Mouse (Mus musculus) spleen, adult 2 months (tissue): ENCODE measurements around the gene Micu1. TPM values are rescaled to one million over a fixed set of nuclear protein-coding genes. Genes with fewer than 3 reads are reported as not detected.

ENCODE experiments used
- DNase-seq, 2 experiments: peaks; one replicate each; pipeline versions ENCODE4 v3.0.0 to v3.0.0-alpha.2; 2012 to 2021; ENCODE audit warnings: low spot score in 2 of 2, low read depth in 1 of 2
- H3K27ac ChIP-seq: fragments of 200-500 bp; 2 replicates; pipeline ENCODE4 v1.5.1; 2012; ENCODE audit warnings: low read length, inconsistent platforms; ENCODE audit not compliant: insufficient read depth
- H3K27me3 ChIP-seq: fragments of 200-500 bp; 2 replicates; pipeline ENCODE4 v1.6.1; 2012; ENCODE audit warnings: mild to moderate bottlenecking, moderate library complexity, low read length, inconsistent platforms; ENCODE audit not compliant: control insufficient read depth, insufficient read depth
- H3K36me3 ChIP-seq: fragments of 200-500 bp; 2 replicates; pipeline ENCODE4 v1.6.1; 2012; ENCODE audit warnings: mild to moderate bottlenecking, low read length, inconsistent platforms; ENCODE audit not compliant: control insufficient read depth, insufficient read depth
- H3K4me1 ChIP-seq: fragments of 200-500 bp; 2 replicates; pipeline ENCODE4 v1.6.1; 2011; ENCODE audit warnings: inconsistent platforms; ENCODE audit not compliant: control insufficient read depth, insufficient read depth, insufficient read length
- H3K4me3 ChIP-seq: fragments of 200-500 bp; 2 replicates; pipeline ENCODE4 v1.5.1; 2011; ENCODE audit warnings: mild to moderate bottlenecking, inconsistent platforms; ENCODE audit not compliant: insufficient read depth, insufficient read length; ENCODE audit errors: extremely low read depth
- CTCF ChIP-seq: fragments of 200-500 bp; IDR thresholded peaks from 2 replicates; pipeline ENCODE4 v1.5.1; 2011; ENCODE audit warnings: mild to moderate bottlenecking, inconsistent platforms; ENCODE audit not compliant: insufficient read depth, insufficient read length, insufficient replicate concordance; ENCODE audit errors: extremely low read depth
- POLR2A ChIP-seq: fragments of 200-500 bp; IDR thresholded peaks from 2 replicates; pipeline ENCODE4 v1.6.1; 2011; ENCODE audit warnings: low read depth, low read length, inconsistent platforms
- WGBS: fragments of 180-500 bp; shearing (Covaris S2); methylation state at CpG from one replicate; pipeline ENCODE4 v1.1.7; 2018; 5-methylcytosine and 5-hydroxymethylcytosine counted together
- polyA plus RNA-seq: library from polyadenylated mRNA; depleted of rRNA; stranded (reverse); fragments of >200 nt; gene quantifications from 2 replicates; pipeline ENCODE4 v1.2.3, GENCODE M21; 2012

Micu1 gene
- polyA plus RNA-seq, 1 experiment: 21.9 TPM

- Histone ChIP-seq H3K36me3 (peaks cover 2% of the 10 kb centered on the region; the same call in 1 of the 2 replicates), H3K4me1 (no peaks in the 10 kb centered on the region), H3K27me3 (no peaks in the 10 kb centered on the region), H3K27ac (no peak overlapping the region), H3K4me3 (no peak overlapping the region)
- WGBS: 95% methylated on average over 6 of the region's 6 CpGs
- TF ChIP-seq CTCF (no peak), POLR2A (no peak)
- no peak for DNase-seq
Measured at GRCm38 (mm10) chr10:59816569-59816968, 114.3 kb downstream of the Micu1 start.

DNA sequence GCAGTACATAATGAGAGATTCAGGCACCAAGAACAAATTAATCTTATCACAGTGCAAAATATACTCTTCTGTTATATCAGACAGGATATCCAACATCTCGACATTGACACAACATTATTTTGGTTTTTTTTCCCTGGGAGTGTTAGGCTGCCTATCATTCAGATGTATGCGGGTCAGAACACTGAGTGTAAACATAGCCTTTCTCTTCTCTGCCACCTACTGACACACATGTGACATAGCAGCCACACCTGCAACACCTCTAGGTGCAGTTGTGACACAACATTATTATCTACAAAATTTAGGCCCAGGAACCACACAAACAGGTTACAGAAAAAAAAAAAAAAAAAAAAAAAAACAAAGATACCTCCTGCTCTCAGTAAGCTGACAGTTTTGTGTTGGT, 115.3 kb downstream of the Micu1 start:
- TF ChIP-seq POLR2A: no peak
- TF ChIP-seq CTCF: peak; percentile 9; the same call in 1 of the 2 replicates
- Histone ChIP-seq H3K36me3 (peaks cover 2% of the 10 kb centered on the region; the same call in 1 of the 2 replicates), H3K4me3 (no peak overlapping the region), H3K4me1 (no peaks in the 10 kb centered on the region), H3K27ac (no peak overlapping the region), H3K27me3 (no peaks in the 10 kb centered on the region)
- 62% methylated on average over 2 of the region's 2 CpGs for WGBS
- DNase-seq: no peak

DNA sequence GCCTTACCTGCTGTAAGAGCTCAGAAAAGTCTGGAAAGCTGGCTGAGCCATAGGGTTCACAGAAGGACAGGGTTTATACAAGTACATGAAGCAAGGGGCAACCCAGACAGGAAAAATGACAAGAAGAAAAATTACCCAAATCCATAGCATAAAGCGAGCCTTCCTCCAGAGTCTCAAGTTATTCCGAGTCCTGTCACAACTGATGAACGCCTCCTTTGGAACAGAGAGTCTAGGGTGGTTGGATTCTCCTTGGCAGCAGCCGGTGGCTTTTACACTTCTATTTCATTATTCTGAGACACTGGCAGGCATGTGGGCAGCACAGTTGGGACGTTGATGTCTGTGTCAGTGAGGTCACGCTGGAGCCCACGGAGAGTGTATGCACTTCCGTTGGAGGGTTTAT, 115.7 kb downstream of the Micu1 start:
- TF ChIP-seq POLR2A (no peak), CTCF (no peak)
- H3K4me3 ChIP-seq: no peak overlapping the region
- WGBS: 95% methylated on average over 8 of the region's 8 CpGs
- no peak overlapping the region for H3K27ac ChIP-seq
- H3K27me3 ChIP-seq: no peaks in the 10 kb centered on the region
- H3K36me3 ChIP-seq: peaks cover 2% of the 10 kb centered on the region; the same call in 1 of the 2 replicates
- DNase-seq: no peak
- H3K4me1 ChIP-seq: no peaks in the 10 kb centered on the region

- WGBS: 93% methylated on average over 9 of the region's 9 CpGs
Measured at GRCm38 (mm10) chr10:59819146-59819545, 116.9 kb downstream of the Micu1 start.

DNA sequence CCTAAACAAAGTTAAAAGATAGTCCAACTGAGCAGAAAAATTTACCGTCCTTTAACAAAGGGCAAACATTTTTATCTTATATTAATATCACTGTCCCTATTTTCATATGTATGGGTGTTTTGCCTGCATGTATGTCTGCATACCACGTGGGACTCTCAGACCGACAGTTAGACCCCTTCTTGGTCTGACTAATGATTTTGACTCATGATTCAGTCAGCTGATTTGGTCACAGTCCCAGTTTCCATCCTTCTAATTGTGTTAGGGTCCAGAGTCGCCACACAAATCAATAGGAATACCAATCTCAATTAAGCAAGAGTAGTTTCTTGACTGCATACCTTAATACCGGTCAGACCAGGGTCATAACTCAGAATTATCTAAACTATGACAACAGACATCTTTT, 118.6 kb downstream of the Micu1 start:
- H3K4me1 ChIP-seq: no peaks in the 10 kb centered on the region
- TF ChIP-seq CTCF (no peak), POLR2A (no peak)
- WGBS: 93% methylated on average over 5 of the region's 5 CpGs
- H3K27ac ChIP-seq: no peak overlapping the region
- no peaks in the 10 kb centered on the region for H3K27me3 ChIP-seq
- H3K36me3 ChIP-seq: peaks cover 2% of the 10 kb centered on the region; the same call in 1 of the 2 replicates
- H3K4me3 ChIP-seq: no peak overlapping the region
- DNase-seq: no peak

More at GRCm38 (mm10) chr10:59819146-59819545, 116.9 kb downstream of the Micu1 start:
- Histone ChIP-seq H3K36me3 (peaks cover 2% of the 10 kb centered on the region; the same call in 1 of the 2 replicates), H3K27ac (no peak overlapping the region), H3K4me3 (no peak overlapping the region), H3K27me3 (no peaks in the 10 kb centered on the region), H3K4me1 (no peaks in the 10 kb centered on the region)
- no peak for DNase-seq
- no peak for TF ChIP-seq POLR2A
- TF ChIP-seq CTCF: no peak

- no peak overlapping the region for H3K27ac ChIP-seq
- no peak for TF ChIP-seq CTCF
- no peak for TF ChIP-seq POLR2A
- H3K36me3 ChIP-seq: peaks cover 2% of the 10 kb centered on the region; the same call in 1 of the 2 replicates
- H3K4me3 ChIP-seq: no peak overlapping the region
- WGBS: 93% methylated on average over 7 of the region's 7 CpGs
- H3K4me1 ChIP-seq: no peaks in the 10 kb centered on the region
- no peaks in the 10 kb centered on the region for H3K27me3 ChIP-seq
- DNase-seq: no peak
Measured at GRCm38 (mm10) chr10:59821334-59822066, 119.2 kb downstream of the Micu1 start.

DNA sequence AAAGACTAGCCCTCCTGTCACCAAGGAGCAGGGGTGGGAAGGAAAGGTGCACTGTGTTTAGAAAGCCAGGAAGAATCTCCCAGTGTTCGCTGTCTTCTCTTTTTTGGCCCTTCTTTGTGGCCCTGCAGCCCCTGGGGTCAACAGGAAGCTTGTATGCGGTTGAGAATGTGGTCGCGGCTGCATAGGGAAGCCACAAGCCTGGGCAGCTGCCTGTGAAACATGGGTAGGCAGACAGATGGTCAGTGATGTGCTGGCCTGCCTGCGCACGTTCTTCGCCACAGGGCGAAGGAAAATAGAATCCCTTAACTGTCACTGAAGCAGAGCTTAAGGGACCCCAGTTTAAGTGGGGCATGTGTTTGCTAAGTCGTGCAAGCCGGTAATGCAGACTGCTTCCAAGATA, 120.6 kb downstream of the Micu1 start:
- H3K27me3 ChIP-seq: no peaks in the 10 kb centered on the region
- TF ChIP-seq POLR2A: no peak
- WGBS: 37% methylated on average over 10 of the region's 10 CpGs
- H3K36me3 ChIP-seq: peaks cover 7% of the 10 kb centered on the region
- DNase-seq: no peak
- H3K4me3 ChIP-seq: no peak overlapping the region
- no peak overlapping the region for H3K27ac ChIP-seq
- no peaks in the 10 kb centered on the region for H3K4me1 ChIP-seq
